Mouse (Mus musculus) intestine, embryonic 14.5 days (tissue): ENCODE data around the gene Brpf1. TPM values are rescaled to one million over a fixed set of nuclear protein-coding genes. Genes with fewer than 3 reads are reported as not detected.

Source experiments
- ATAC-seq: fragments of 200-750 bp; cut with Nextera tagmentation; replicated peaks from 2 replicates; pipeline ENCODE4 v1.8.0; 2017; ENCODE audit warnings: low read depth, moderate number of reproducible peaks, moderate TSS enrichment, moderate library complexity; ENCODE audit not compliant: low FRiP score, low TSS enrichment
- DNase-seq: peaks from one replicate; pipeline ENCODE4 v3.0.0-alpha.2; 2018; ENCODE audit warnings: low spot score
- H3K27ac ChIP-seq: fragments of 300-500 bp; sonication (generic); 2 replicates; pipeline ENCODE4 v1.5.1; 2014; ENCODE audit warnings: low read depth, mild to moderate bottlenecking, control low read depth
- H3K27me3 ChIP-seq: fragments of 300-500 bp; sonication (generic); replicated peaks from 2 replicates; pipeline ENCODE4 v1.6.1; 2014; ENCODE audit warnings: low read length, control low read depth; ENCODE audit not compliant: control insufficient read depth, insufficient read depth
- H3K36me3 ChIP-seq: fragments of 300-500 bp; sonication (generic); 2 replicates; pipeline ENCODE4 v1.6.1; 2014; ENCODE audit warnings: low read length, control low read depth; ENCODE audit not compliant: control insufficient read depth, insufficient read depth
- H3K4me1 ChIP-seq: fragments of 300-500 bp; sonication (generic); replicated peaks from 2 replicates; pipeline ENCODE4 v1.6.1; 2014; ENCODE audit warnings: low read length, control low read depth, mixed read lengths; ENCODE audit not compliant: control insufficient read depth, insufficient read depth
- H3K4me2 ChIP-seq: fragments of 300-500 bp; sonication (generic); 2 replicates; pipeline ENCODE4 v1.6.1; 2014; ENCODE audit warnings: low read length
- H3K4me3 ChIP-seq: fragments of 300-500 bp; sonication (generic); 2 replicates; pipeline ENCODE4 v1.5.1; 2014; ENCODE audit warnings: low read depth, low read length, control low read depth, mixed read lengths
- H3K9ac ChIP-seq: fragments of 300-500 bp; sonication (generic); 2 replicates; pipeline ENCODE4 v1.6.1; 2014; ENCODE audit warnings: mild to moderate bottlenecking, low read length
- H3K9me3 ChIP-seq: fragments of 300-500 bp; sonication (generic); 2 replicates; pipeline ENCODE4 v1.6.1; 2016; ENCODE audit warnings: low read length, control low read depth; ENCODE audit not compliant: control insufficient read depth
- WGBS: fragments of 180-500 bp; shearing (Covaris S2); extraction: QIAGEN DNeasy Blood & Tissue Kit; methylation state at CpG from one replicate; pipeline ENCODE4 v1.1.7; 2014; 5-methylcytosine and 5-hydroxymethylcytosine counted together
- polyA plus RNA-seq: library from polyadenylated mRNA; unstranded; fragments of >200 nt; fragmentation: Nextera tagmentation; extraction: Ambion mirVana; gene quantifications from 2 replicates; pipeline ENCODE4 v1.2.1, GENCODE M21; 2014

The Brpf1 gene
- polyA plus RNA-seq, 1 experiment from 2014 or later: 21.6 TPM

DNA sequence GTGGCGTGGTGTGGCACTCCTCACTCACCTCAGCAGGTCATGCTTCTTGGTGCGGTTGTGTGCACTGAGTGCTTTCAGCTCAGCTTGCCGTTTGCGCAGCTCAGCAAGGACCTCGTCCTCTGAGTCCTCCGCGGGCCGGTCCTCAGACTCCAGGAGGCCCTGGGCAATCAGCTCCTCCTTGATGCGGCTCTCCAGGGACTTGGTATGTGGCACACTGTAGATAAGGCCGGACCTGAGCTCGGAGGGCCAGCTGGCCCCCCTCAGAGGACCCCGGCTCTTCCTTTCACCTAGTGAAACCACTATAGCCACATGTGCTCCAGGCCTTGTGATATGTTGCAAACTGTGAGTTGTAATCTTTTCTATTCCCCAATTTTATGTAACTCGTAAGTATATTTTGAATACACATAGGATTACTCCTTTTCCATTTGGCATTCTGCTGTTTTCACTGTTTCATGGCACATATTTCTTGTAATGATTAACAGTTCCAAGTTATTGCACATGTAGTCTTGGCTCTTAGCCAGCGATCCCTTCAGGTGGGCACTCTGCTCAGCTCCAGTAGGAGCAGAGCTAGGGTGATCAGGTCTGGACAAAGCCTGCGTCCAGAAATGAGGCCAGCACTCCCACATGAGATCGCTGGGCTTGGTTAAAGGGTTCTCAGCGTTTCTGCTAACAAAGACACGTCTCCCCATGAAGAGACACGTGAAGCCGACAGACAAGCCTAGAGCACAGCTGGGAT, 63.4 kb downstream of the Brpf1 start:
- no peak overlapping the region for H3K27ac ChIP-seq

DNA sequence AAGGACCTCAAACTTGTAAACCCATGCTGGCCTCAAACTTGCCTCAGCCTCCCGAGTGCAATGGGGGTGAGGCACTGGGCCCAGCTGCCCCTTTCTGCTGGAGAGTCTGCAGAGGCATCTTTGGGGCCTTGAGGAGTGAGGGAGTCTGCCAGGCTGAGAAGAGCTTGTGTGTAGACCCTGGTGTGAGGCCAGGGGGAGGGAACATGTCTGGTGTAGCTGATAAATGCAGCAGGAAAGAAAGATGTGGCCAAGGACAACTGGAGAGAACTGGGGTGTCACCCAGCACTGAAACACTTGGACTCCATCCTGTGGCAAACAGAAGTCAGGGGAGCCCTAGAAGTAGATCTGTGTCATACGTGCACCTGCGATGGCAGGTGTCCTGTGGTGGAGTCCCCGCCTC, 66.6 kb downstream of the Brpf1 start:
- no peak overlapping the region for H3K9ac ChIP-seq
- ATAC-seq (no peak), DNase-seq (no peak)
- no peaks in the 10 kb centered on the region; the same call in 1 of the 2 replicates for H3K4me1 ChIP-seq
- H3K27me3 ChIP-seq: no peaks in the 10 kb centered on the region
- peaks cover 71% of the 10 kb centered on the region for H3K36me3 ChIP-seq
- H3K9me3 ChIP-seq: no peaks in the 10 kb centered on the region
- 90% methylated on average over 4 of the region's 4 CpGs for WGBS
- no peak overlapping the region for H3K4me2 ChIP-seq
- no peak overlapping the region for H3K4me3 ChIP-seq
- H3K27ac ChIP-seq: no peak overlapping the region

More for the DNA sequence above, 63.4 kb downstream of the Brpf1 start:
- H3K4me1 ChIP-seq: no peaks in the 10 kb centered on the region
- WGBS: 94% methylated on average over 20 of the region's 20 CpGs
- H3K36me3 ChIP-seq: peaks cover 88% of the 10 kb centered on the region
- H3K4me2 ChIP-seq: no peak overlapping the region
- no peak overlapping the region for H3K9ac ChIP-seq
- DNase-seq: no peak
- no peak overlapping the region for H3K4me3 ChIP-seq
- H3K27me3 ChIP-seq: no peaks in the 10 kb centered on the region
- H3K9me3 ChIP-seq: no peaks in the 10 kb centered on the region
- ATAC-seq: no peak

Other genes starting within 250 kb of the Brpf1 start
- gene Setd5, start 229.8 kb upstream of the Brpf1 start, polyA plus RNA-seq: 90.0 and 91.5 TPM in 2 replicates
- 1.1 and 1.2 TPM in 2 replicates for gene Lhfpl4, start 111.8 kb upstream of the Brpf1 start, polyA plus RNA-seq
- 36.3 and 40.8 TPM in 2 replicates for gene Mtmr14, start 69.3 kb upstream of the Brpf1 start, polyA plus RNA-seq
- gene Cpne9, start 24.8 kb upstream of the Brpf1 start, polyA plus RNA-seq: 0.05 and 0.12 TPM in 2 replicates
- 12.7 and 14.2 TPM in 2 replicates for gene Ogg1, start 19.8 kb downstream of the Brpf1 start, polyA plus RNA-seq
- gene Camk1, start 36.8 kb downstream of the Brpf1 start, polyA plus RNA-seq: 94.8 and 101 TPM in 2 replicates
- gene Tada3, start 70.7 kb downstream of the Brpf1 start, polyA plus RNA-seq: 50.5 and 53.4 TPM in 2 replicates
- 221 and 234 TPM in 2 replicates for gene Arpc4, start 71.0 kb downstream of the Brpf1 start, polyA plus RNA-seq
- gene Ttll3, start 82.1 kb downstream of the Brpf1 start, polyA plus RNA-seq: 2.5 and 4.0 TPM in 2 replicates
- 21.9 and 27.4 TPM in 2 replicates for gene Rpusd3, start 112.2 kb downstream of the Brpf1 start, polyA plus RNA-seq
- gene Cidec, start 128.6 kb downstream of the Brpf1 start, polyA plus RNA-seq: 2.2 and 3.1 TPM in 2 replicates
- 80.0 and 84.6 TPM in 2 replicates for gene Jagn1, start 135.4 kb downstream of the Brpf1 start, polyA plus RNA-seq
- gene Il17re, start 151.3 kb downstream of the Brpf1 start, polyA plus RNA-seq: 8.4 and 9.0 TPM in 2 replicates
- 15.3 and 18.5 TPM in 2 replicates for gene Il17rc, start 164.3 kb downstream of the Brpf1 start, polyA plus RNA-seq
- gene Creld1, start 176.2 kb downstream of the Brpf1 start, polyA plus RNA-seq: 20.1 and 20.2 TPM in 2 replicates
- gene Prrt3, start 194.8 kb downstream of the Brpf1 start, polyA plus RNA-seq: 0.26 and 0.32 TPM in 2 replicates
- 84.7 and 89.7 TPM in 2 replicates for gene Emc3, start 224.5 kb downstream of the Brpf1 start, polyA plus RNA-seq
- gene Fancd2, start 224.5 kb downstream of the Brpf1 start, polyA plus RNA-seq: 13.1 and 13.9 TPM in 2 replicates